Mouse (Mus musculus) thymus, postnatal 14 days (tissue): ENCODE data around the gene Gm10643.

Experiments used
- DNase-seq: peaks from one replicate; pipeline ENCODE4 v3.0.0; 2021

Gene Gm10643

DNA sequence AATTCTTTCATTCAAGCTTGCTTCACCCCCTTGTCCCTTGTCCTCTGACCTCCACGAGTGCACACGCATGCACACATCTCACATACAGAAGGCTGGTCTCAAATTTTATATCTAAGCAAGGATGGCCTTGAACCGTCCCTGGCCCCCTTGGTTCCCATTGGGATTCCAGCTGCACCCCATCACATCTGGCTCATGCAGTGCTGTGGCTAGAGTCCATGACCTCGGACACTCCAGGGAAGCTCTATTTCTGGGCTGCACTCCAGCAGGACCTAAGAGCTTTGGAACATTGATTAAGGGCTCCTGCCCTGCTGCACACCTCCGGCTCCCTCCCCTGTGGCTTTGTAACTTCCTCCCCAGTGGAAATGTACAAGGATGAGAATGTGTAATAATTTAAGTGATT is 26.9 kb downstream of the Gm10643 start:
- DNase-seq, result no peak

DNA sequence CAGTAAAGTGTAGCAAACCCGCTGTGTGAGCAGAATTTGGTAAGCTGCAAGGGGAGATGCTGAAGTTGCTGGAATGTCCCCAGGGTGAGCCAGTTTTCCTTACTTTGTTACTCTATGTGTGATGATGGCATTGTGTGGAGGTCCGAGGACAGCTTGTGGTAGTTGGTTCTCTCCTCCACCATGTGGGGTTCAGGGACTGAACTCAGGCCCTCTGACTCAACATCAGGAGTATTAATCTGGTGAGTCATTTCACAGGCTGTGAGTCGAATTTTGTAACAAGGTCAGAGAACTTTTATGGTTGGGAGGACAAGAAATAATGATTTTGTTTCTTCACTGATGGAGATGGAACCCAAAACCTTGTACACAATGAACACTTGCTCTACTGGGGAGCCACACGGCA is 32.2 kb downstream of the Gm10643 start:
- no peak for DNase-seq

DNA sequence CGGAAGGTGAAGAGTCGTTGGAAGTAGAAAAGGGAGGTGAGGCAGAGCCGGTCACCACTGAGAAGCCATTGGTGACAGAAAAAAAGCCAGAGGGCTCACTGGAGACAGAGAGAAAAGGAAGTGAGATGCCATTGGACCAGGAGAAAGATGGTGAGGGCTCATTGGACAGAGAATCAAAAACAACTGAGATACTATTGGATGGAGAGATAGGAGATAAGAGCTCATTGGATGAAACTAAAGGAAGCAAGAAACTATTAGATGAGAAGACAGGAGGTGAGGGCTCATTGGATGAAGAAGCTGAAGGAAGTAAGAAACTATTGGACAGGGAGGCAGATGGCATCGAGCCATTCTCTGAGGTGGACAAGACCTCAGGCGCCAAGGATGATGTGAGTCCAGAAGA is 35.7 kb downstream of the Gm10643 start:
- no peak for DNase-seq

DNA sequence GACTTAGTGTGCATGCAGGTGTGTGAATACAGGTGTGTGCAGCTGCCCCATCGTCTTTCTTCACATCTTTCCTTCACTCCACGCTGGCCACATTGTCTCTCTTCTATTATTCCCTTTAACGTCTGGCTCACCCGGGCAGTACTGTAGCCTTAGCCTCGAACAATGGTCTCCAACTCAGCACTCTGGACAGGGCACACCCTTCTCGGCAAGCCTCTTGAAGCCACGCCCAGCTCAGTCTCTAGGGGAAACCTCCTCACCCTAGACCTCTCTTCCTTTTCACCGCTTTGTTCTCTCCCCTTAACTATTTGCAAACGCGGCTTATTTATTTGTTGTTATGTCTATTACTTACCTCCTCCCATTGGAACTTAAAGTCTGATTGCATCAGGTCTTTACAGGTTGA is 37.5 kb downstream of the Gm10643 start:
- DNase-seq, result no peak

DNA sequence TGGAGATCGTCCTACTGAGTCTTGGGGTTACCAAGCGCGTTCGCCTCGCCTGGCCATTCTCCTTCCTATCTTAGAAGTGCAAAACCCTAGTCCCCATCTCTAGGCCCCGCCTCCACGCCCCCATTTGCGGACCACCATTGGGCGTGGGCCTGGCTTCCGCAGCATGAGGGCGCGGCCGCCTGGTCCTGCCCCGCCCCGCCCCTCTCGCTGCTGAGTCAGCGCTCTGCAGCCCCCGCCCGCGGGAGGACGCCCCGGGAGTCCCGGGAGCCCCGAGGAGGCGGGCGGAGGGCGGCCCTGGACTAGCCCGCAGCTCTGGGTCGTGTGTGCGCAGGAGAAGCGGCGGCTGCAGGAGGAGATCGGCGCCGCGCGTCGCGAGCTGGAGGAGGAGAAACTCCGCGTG is 39.1 kb downstream of the Gm10643 start:
- peak; percentile 88 for DNase-seq

DNA sequence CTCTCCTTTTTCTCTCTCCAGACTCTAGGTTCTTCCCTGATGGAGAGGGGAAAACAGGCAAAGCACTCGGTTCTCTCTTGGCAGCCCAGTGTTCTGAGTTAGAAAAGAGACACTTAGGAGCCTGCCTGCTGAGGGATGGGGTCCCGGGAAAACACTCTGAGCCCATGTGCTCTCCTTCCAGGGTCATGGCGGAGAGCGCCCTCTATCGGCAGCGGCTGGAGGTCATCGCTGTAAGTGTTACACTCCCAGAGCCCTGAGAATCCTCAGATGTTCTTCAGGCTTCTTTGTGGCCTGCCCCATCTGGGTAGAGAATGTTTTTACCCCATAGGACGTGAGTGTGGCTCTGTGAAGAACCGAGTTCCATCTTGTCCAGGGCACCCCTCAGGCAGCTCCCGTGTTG is 40.8 kb downstream of the Gm10643 start:
- DNase-seq, result peak; percentile 78

DNA sequence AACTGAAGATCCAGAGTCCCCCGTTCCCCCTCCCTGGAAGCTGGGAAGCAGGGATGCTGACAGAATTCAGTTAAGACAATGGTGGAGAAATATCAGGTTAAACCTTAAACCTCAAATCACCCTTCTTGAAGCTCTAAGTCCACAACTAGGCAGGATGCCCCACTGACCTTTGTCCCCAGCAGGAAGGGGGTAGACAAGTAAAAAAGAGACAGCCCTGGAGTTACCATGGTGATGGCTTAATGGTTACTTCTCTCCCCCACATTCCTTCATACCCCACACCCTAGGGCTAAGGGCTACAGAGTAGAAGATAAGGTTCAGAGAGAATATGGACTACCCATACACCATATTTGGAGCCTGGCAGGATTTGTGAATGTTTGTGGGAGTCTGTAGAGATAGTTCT is 41.3 kb downstream of the Gm10643 start:
- DNase-seq, result no peak

DNA sequence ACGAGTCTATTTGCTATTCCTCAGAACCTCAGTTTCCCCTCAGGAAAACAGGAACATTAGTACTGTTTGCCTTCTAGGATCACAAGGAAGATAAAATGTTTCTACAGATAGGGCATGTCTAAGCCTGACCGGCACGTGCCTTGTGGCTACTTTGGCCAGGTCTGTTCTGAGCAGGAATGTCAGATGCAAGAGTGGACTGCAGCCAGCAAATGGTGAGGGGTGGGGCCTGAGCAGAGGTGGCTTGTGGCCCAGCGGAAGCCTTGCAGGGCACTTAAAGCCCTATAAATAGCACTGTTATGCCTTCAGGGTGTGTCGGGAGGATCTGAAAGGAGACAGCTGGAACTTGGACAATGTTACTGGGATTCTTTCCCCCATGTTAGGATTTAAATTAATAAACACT is 41.9 kb downstream of the Gm10643 start:
- DNase-seq, result no peak

DNA sequence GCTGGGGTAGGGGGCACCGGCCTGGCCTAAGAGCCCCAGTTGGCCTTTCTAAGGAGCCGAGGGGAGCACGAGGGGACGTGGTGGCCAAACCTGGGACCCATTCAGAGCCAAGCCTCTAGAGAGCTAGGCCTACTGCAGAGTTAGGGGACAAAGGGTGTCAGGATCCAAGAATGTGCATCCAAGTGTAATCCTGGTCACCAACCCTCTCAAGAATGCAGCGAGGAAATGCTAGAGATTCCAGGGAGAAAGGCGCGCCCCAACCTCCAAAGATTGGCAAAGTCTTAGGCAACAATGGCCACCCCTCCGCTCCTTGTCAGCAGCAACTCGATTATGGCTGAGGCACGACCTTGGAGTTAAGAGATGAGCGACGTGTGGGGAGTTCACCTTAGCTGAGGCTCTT is 43.4 kb downstream of the Gm10643 start:
- DNase-seq, result no peak

DNA sequence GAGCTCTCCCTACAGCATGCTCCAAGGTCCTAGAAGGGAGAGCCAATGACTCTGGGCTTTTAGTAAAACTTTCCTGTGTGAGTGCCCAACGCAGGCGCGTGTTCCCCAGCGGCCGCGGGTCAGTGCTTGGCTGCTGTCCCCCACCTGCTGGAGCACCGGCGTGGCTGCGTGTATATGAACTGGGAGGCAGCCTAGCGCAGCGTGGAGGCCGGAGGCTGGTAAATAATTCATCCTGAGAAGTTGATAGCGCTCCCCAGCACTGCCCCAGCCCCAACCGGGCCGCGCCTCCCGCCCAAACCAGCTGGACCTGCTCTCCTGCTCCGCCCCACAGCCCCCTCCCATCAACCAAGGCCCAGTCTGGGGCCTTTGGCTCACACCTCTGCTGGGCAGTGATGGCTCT is 43.8 kb downstream of the Gm10643 start, which contains the start of gene Palm3:
TSS of gene Palm3 (plus strand) at position 376 of the 400 bp plus-strand sequence.
- DNase-seq, result no peak

DNA sequence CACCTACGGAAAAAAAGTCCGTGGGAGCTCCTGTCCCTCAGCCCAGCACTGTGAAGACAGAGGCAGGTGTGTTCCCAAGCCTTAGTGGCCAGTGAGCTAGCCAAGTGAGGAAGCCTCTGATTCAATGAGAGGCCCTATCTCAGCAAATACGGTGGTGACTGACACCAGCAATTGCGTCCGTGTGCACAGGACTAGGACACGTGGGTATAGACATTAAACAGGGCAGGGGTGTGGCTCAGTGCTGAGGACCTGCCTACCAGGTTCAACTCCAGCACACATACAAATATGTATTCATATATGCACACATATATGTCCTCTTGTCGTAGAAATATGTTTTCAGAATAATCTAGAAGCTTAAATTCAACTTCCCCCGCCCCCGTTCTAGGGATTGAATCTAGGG is 45.2 kb downstream of the Gm10643 start:
- DNase-seq, result no peak

DNA sequence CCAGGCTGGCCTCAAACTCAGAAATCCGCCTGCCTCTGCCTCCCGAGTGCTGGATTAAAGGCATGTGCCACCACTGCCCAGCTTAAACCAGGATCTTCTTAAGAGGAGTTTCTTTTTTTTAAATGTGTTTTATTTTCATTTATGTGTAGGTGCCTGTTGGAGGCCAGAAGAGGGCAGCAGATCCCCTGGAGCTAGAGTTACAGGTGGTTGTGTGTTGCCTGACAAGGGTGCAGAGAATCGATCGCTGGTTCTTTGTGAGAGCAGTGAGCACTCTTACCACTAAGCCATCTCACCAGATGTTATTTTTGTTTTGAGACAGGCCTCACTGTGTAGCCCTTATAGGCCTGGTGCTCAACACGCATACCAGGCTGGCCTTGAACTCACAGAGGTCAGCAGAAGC is 49.1 kb downstream of the Gm10643 start:
- DNase-seq, result no peak
